8 mouse cellular contexts compared by ENCODE assay signal in the genomic region with DNA sequence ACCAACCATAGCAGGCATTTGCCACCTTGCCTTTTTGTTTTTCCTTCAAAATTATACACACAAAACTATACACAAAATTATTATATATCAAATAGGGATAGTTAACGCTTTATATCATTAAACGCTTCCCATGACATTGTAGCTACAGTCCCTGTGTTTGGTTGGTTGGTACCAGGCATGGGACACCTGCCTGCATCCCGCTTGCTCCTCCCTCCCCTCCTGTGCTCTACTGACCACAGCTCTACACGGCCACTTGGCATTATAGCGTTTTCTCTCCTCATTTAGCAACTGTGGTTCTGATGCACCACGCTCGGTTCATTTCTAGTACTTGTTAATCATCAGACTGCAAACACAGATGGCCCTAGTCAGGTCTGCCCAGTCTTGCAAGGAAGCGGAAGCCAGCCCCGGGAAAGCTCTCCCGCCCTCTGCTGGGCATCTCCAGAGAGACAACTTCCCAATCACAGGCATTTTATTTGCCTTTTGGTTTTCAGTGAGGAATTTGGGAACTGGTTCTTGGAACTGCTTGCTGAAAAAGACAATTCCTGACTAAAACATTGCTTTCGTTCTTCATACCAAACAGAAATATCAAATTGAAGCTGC. TPM values are rescaled to one million over a fixed set of nuclear protein-coding genes. Genes with fewer than 3 reads are reported as not detected.
A peak's percentile ranks its signal among the peaks of the same experiment; 100 is the strongest.
DNase-seq lines count a peak whose midpoint lies in the region; ATAC-seq and TF ChIP-seq lines count a peak whose summit lies in the region.

No protein-coding gene starts in this region.

- WGBS in hindbrain, postnatal 0 days = 34% methylated on average over 11 of the region's 11 CpGs

- no peaks in the 10 kb centered on the region for H3K9me3 ChIP-seq in hindbrain, postnatal 0 days (ENCODE audit: low read length)

- peak; percentile 89 for ATAC-seq in hindbrain, postnatal 0 days
- peak; percentile 90 for ATAC-seq in megakaryocyte progenitor cell, adult 5-6 weeks (replicated peaks; ENCODE audit: poor library complexity)
- ATAC-seq in inflammation-experienced regulatory T-cells, adult 6 months = no peak

- TF ChIP-seq CTCF in hindbrain, postnatal 0 days (IDR thresholded peaks at IDR 0.05; ENCODE audit: low read depth) = peak; percentile 90
- TF ChIP-seq CTCF in left cerebral cortex, adult 2 months (IDR thresholded peaks at IDR 0.05) = peak; percentile 91

- no peaks in the 10 kb centered on the region for H3K27me3 ChIP-seq in hindbrain, postnatal 0 days (ENCODE audit: insufficient read depth, low read length)

- intact Hi-C loops in left cerebral cortex, adult 2 months (cut with DNase I) = loop anchor here (1.0 to 5.0 kb wide), 4 partner anchors 122 to 335 kb away; partner anchors contain the start of gene Tlk1

- no peak overlapping the region for H3K27ac ChIP-seq in hindbrain, postnatal 0 days
- H3K27ac ChIP-seq in left cerebral cortex, adult 2 months = no peak overlapping the region

- H3K9ac ChIP-seq in hindbrain, postnatal 0 days (replicated peaks; ENCODE audit: low read length) = no peak overlapping the region

- DNase-seq in adrenal gland, adult 18-20 months (ENCODE audit: low spot score in 2 of 2) = peak; percentile 76 to 78
- peak; percentile 73 to 85 for DNase-seq in cerebellum, postnatal 4 days (ENCODE audit: low spot score in 2 of 2)
- peak; percentile 83 to 92 for DNase-seq in frontal cortex, postnatal 36 days (ENCODE audit: low spot score in 2 of 2)
- peak; percentile 89 for DNase-seq in hindbrain, postnatal 0 days (ENCODE audit: low spot score)
- DNase-seq in left cerebral cortex, adult 2 months (ENCODE audit: extremely low spot score in 1 of 2, low spot score in 2 of 2) = peak; percentile 81 to 87
- peak; percentile 79 for DNase-seq in right cerebral cortex, postnatal 25 days

- no peak overlapping the region for H3K4me3 ChIP-seq in hindbrain, postnatal 0 days (ENCODE audit: low read length)
- no peak overlapping the region for H3K4me3 ChIP-seq in left cerebral cortex, adult 2 months

- H3K4me2 ChIP-seq in hindbrain, postnatal 0 days (ENCODE audit: low read depth, low read length) = peak overlapping the region; percentile 37

- no peaks in the 10 kb centered on the region for H3K4me1 ChIP-seq in hindbrain, postnatal 0 days (ENCODE audit: insufficient read depth, low read length)

- no peaks in the 10 kb centered on the region for H3K36me3 ChIP-seq in hindbrain, postnatal 0 days (ENCODE audit: insufficient read depth, low read length)

RNA-seq across cellular contexts. Expression of gene Dcaf17, which starts 15.5 kb away (rescaled TPM):
- total RNA-seq in adrenal gland, adult 18-20 months (2021) = 1 to 10 TPM; 7.4 to 9.8 TPM
- total RNA-seq in hindbrain, postnatal 0 days (2014; rRNA removed) = 8.5 and 12.3 TPM in 2 replicates
- polyA plus RNA-seq in hindbrain, postnatal 0 days (2015; fragmentation: Nextera tagmentation; extraction: Ambion mirVana) = 20.5 and 21.7 TPM in 2 replicates
- 10 to 100 TPM; 13.9 to 16.5 TPM for total RNA-seq in left cerebral cortex, adult 2 months (2021)
- 9.4 and 9.6 TPM in 2 replicates for total RNA-seq in megakaryocyte progenitor cell, adult 5-6 weeks (2015)
- 15.1 and 28.8 TPM in 2 replicates for total RNA-seq in megakaryocyte progenitor cell, adult 5-6 weeks (2017)
- 10 to 100 TPM; 17.9 to 22.8 (median 22.3) TPM for polyA plus RNA-seq in inflammation-experienced regulatory T-cells, adult 6 months (2017; shearing (Covaris generic))

RNA-seq across cellular contexts. Expression of gene Mettl8, which starts 15.8 kb away (rescaled TPM):
- total RNA-seq in adrenal gland, adult 18-20 months (2021) = 10 to 100 TPM; 11.0 to 13.3 TPM
- total RNA-seq in hindbrain, postnatal 0 days (2014; rRNA removed) = 6.7 and 8.1 TPM in 2 replicates
- 7.9 and 8.5 TPM in 2 replicates for polyA plus RNA-seq in hindbrain, postnatal 0 days (2015; fragmentation: Nextera tagmentation; extraction: Ambion mirVana)
- 10 to 100 TPM; 11.9 to 16.9 TPM for total RNA-seq in left cerebral cortex, adult 2 months (2021)
- 26.8 and 37.1 TPM in 2 replicates for total RNA-seq in megakaryocyte progenitor cell, adult 5-6 weeks (2015)
- total RNA-seq in megakaryocyte progenitor cell, adult 5-6 weeks (2017) = 17.5 and 27.8 TPM in 2 replicates
- polyA plus RNA-seq in inflammation-experienced regulatory T-cells, adult 6 months (2017; shearing (Covaris generic)) = 10 to 100 TPM in 2 of 3 experiments, 1 to 10 TPM in 1; 8.0 to 17.2 (median 14.0) TPM
